Mouse (Mus musculus) left cerebral cortex, postnatal 4 days (tissue): ENCODE results near the gene Gm13278. TPM values are rescaled to one million over a fixed set of nuclear protein-coding genes. Genes with fewer than 3 reads are reported as not detected.
"Not testable (repeated sequence)": the region's sequence is repeated elsewhere in the genome, so short reads cannot be mapped to it uniquely, and the experiment has no call there.

Source experiments
- DNase-seq: peaks from one replicate; pipeline ENCODE4 v3.0.0-alpha.2; 2022
- intact Hi-C: fragments of 180-260 bp; cut with DNase I; formaldehyde crosslinking; loops from one replicate; pipeline ENCODE4 v1.15.1; 2025
- total RNA-seq, 2 experiments: library from RNA; stranded (reverse); gene quantifications; 2 replicates each; pipeline ENCODE4 v1.2.3; 2021

Gene Gm13278
- not detected for total RNA-seq

DNA sequence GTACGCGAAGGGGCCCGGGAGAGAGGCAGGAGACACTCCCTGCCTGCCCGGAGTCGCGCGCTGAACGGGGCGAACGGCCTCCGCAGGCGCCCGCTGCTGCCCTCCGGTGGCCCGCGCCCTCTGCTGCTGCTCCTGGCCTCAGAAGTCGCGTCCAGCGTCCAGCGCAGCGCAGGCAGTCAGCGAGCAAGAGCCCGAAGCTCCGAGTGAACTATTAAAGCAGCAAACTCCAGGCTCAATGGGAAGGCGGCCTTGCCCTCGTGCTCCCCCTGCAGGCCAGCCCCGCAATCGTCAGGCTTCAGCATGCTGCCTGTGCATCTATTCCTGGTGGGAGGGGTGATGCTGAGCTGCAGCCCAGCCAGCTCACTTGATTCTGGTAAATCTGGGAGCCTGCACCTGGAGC, at the start of gene Gm13278:
Gm13278 (plus strand) TSS at position 301 of the 400 bp plus-strand sequence.
- DNase-seq, intact Hi-C loops: not testable (repeated sequence)

DNA sequence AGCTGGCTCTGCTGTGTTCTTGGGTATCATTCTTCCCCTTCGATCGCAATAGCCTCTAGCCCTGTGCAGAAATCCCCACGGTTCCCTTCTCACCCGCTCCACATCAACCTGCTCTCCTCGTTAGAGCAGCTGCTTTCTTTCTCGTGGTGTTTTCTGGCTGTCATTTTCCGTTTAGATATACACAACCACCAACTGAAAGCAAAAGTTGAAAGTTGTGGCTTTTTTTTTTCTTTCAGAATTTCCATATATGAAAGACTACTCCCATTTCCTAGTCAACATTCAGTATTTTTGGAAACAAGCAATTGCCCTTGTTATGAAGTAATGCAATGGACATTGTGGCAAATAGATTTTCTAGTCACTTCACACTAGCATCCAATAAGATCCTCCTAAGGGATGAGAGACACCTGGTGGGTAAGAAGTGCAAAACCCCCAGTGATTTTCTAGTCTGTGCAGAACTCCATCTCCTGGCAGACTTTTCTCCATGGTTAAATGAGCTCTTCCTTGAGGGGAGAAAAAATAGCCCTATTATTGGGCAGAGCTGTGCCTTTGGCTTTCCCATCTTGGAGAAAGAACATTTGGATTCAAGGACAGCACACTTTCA, 48.5 kb upstream of the Gm13278 start:
- no peak for DNase-seq
- intact Hi-C loops, result no loop called here

DNA sequence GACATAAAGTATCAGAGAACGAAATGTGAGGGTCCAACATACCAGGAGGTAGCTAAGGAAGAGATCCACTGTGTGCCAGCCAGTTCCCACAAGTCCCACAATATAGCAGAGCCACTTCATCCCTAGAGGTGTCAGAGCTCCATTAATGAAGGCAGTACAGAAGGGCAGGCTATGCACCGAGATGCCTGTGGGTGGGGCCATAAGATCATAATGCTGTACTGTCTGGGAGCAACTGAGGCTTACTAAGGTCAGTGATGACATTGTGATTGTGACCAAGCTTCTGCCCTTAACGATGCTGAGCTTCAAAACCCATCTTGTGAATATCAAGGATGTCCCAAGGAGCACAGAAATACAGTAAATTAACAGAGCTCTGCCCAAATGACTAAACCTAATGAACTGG, 47.1 kb upstream of the Gm13278 start:
- intact Hi-C loops, result no loop called here
- DNase-seq, result no peak

DNA sequence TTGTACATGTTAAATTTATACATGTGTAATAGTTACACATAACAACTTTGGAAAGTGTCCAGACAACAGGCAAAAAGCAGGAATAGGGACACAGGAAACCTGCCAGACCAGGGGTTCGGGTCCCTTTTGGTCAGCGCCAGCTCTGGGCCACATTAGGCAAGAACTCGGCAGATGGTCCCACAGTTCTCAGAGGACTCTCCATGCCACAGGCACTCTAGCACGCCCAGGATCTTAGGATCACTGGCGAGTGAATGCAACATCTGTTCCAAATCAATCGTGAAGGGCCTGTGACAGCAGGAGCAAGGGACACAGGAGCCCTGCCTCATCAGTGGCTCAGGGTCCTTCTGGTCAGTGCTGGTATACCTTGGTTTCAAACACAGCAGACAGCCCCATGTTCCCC, 41.4 kb upstream of the Gm13278 start:
- no peak for DNase-seq
- intact Hi-C loops, result no loop called here

DNA sequence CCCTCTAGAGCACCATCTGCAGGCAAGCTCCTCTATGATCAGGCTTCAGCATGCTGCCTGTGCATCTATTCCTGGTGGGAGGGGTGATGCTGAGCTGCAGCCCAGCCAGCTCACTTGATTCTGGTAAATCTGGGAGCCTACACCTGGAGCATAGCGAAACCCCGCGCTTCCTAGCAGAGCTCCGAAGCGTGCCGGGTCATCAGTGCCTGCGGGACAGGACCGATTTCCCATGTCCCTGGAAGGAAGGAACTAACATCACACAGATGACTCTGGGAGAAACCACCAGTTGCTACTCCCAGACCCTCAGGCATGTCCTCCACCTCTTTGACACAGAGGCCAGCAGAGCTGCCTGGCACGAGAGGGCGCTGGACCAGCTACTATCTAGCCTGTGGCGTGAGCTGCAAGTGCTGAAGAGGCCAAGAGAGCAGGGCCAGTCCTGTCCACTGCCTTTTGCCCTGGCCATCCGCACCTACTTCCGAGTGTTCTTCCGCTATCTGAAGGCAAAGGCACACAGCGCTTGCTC, 36.5 kb upstream of the Gm13278 start, which contains the start of gene Gm13271:
Gm13271 (plus strand) TSS at position 51 of the 523 bp plus-strand sequence.
- peak; percentile 45 for DNase-seq
- intact Hi-C loops, result not testable (repeated sequence)

DNA sequence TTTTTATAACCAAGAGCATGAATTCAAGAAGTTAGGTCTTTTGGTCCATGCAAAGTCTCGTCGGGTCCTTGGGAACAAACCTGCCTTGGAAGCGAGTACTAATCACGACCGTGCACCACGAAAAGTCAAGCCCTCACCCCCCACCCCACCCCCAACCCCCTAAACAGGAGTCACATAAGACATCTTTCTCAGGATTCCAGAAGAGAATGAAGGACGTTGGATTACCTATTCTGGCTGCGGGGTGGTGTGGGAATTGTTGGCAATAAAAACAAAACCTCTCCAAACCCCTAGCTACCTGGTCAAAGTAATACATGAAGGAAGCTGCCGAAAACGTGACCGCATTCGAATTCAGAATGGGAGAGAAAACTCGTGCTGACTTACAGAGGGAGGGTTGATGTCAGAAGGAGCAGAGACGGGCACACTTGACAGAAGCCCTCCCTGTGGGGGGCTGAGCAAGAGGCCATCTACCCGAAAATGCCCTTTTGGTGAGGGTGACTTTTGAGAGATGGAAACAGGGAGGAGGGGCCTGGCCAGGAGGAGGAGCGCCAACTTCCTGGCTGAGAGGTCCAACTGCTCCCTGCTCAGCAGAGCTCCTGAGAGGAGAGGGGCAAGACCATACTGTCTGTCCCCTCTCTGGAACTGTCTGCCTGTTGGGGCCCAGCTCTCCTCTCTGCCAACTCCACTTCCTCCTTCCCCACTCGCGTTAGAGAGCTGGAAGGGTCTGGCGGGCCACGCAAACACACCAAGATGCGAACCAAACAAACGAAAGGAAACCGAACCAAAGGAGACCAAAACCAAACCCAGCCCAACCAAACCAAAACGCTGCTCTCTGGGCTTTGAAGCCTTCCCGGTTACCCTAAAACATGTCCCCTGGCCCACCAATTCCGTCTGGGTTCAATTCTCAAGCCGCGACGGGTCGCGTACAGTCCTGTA, 34.5 kb upstream of the Gm13278 start:
- DNase-seq, intact Hi-C loops: not testable (repeated sequence)

DNA sequence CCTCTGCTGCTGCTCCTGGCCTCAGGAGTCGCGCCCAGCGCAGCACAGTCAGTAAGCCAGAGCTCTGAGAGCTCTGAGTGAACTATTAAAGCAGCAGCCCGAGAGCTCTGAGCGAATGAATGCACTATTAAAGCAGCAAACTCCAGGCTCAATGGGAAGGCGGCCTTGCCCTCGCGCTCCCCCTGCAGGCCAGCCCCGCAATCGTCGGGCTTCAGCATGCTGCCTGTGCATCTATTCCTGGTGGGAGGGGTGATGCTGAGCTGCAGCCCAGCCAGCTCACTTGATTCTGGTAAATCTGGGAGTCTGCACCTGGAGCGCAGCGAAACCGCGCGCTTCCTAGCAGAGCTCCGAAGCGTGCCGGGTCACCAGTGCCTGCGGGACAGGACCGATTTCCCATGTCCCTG, 33.7 kb upstream of the Gm13278 start:
- peak; percentile 82 for DNase-seq
- intact Hi-C loops, result not testable (repeated sequence)

DNA sequence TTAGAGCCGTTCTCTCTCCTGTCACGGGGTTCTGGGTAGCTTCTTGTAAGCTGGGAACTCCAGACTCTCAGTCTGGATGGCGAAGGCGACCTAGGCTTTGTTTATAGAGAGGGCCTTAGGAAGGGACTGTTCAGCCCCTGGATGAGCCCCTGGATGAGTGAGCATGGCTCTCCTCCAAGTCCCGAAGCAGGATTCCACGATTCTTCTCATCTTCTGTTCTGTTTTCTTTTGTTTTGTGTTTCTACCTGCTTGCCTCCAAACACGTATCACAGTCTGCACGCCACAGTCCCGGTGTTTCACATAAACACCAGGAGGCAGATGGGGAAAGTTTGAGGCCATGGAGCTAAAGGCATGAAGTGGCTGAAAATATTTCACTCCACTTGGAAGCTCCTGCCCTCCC, 32.6 kb upstream of the Gm13278 start:
- intact Hi-C loops, DNase-seq: not testable (repeated sequence)

DNA sequence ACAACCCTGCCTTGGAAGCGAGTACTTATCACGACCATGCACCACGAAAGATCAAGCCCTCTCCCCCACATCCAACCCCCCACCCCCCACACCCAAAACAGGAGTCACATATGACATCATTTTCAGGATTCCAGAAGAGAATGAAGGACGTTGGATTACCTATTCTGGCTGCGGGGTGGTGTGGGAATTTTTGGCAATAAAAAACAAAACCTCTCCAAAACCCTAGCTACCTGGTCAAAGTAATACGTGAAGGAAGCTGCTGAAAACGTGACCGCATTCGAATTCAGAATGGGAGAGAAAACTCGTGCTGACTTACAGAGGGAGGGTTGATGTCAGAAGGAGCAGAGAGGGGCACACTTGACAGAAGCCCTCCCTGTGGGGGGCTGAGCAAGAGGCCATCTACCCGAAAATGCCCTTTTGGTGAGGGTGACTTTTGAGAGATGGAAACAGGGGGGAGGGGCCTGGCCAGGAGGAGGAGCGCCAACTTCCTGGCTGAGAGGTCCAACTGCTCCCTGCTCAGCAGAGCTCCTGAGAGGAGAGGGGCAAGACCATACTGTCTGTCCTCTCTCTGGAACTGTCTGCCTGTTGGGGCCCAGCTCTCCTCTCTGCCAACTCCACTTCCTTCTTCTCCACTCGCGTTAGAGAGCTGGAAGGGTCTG, 31.6 kb upstream of the Gm13278 start, which contains the start of gene Gm13283:
Gm13283 (plus strand) TSS at position 510 of the 659 bp plus-strand sequence.
- not testable (repeated sequence) for DNase-seq

DNA sequence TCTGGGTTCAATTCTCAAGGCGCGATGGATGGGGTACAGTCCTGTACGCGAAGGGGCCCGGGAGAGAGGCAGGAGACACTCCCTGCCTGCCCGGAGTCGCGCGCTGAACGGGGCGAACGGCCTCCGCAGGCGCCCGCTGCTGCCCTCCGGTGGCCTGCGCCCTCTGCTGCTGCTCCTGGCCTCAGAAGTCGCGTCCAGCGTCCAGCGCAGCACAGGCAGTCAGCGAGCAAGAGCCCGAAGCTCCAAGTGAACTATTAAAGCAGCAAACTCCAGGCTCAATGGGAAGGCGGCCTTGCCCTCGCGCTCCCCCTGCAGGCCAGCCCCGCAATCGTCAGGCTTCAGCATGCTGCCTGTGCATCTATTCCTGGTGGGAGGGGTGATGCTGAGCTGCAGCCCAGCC, 30.9 kb upstream of the Gm13278 start:
- peak; percentile 68 for DNase-seq

More for the DNA sequence above, 31.6 kb upstream of the Gm13278 start, which contains the start of gene Gm13283:
- intact Hi-C loops, result not testable (repeated sequence)

DNA sequence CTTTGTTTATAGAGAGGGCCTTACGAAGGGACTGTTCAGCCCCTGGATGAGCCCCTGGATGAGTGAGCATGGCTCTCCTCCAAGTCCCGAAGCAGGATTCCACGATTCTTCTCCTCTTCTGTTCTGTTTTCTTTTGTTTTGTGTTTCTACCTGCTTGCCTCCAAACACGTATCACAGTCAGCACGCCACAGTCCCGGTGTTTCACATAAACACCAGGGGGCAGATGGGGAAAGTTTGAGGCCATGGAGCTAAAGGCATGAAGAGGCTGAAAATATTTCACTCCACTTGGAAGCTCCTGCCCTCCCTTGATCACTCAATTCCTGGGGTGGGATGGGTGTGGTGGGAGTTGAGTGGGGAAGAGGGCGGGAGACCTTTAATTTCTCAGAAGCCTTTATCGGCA, 29.6 kb upstream of the Gm13278 start:
- intact Hi-C loops, result not testable (repeated sequence)
- peak; percentile 61 for DNase-seq

More for the DNA sequence above, 30.9 kb upstream of the Gm13278 start:
- intact Hi-C loops, result not testable (repeated sequence)

DNA sequence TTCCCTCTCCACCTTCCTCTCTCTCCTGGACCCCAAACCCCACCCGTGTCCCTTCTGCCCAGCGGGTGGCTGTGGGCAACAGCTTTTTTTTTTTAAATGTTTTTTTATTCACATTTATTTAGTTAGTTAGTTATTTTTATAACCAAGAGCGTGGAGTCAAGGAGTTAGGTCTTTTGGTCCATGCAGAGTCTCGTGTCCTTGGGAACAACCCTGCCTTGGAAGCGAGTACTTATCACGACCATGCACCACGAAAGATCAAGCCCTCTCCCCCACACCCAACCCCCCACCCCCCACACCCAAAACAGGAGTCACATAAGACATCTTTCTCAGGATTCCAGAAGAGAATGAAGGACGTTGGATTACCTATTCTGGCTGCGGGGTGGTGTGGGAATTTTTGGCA, 29.0 kb upstream of the Gm13278 start:
- DNase-seq, intact Hi-C loops: not testable (repeated sequence)

DNA sequence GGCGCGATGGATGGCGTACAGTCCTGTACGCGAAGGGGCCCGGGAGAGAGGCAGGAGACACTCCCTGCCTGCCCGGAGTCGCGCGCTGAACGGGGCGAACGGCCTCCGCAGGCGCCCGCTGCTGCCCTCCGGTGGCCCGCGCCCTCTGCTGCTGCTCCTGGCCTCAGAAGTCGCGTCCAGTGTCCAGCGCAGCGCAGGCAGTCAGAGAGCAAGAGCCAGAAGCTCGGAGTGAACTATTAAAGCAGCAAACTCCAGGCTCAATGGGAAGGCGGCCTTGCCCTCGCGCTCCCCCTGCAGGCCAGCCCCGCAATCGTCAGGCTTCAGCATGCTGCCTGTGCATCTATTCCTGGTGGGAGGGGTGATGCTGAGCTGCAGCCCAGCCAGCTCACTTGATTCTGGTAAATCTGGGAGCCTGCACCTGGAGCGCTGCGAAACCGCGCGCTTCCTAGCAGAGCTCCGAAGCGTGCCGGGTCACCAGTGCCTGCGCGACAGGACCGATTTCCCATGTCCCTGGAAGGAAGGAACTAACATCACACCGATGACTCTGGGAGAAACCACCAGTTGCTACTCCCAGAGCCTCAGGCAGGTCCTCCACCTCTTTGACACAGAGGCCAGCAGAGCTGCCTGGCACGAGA, 27.8 kb upstream of the Gm13278 start:
- intact Hi-C loops, result not testable (repeated sequence)
- DNase-seq, result peak; percentile 29

DNA sequence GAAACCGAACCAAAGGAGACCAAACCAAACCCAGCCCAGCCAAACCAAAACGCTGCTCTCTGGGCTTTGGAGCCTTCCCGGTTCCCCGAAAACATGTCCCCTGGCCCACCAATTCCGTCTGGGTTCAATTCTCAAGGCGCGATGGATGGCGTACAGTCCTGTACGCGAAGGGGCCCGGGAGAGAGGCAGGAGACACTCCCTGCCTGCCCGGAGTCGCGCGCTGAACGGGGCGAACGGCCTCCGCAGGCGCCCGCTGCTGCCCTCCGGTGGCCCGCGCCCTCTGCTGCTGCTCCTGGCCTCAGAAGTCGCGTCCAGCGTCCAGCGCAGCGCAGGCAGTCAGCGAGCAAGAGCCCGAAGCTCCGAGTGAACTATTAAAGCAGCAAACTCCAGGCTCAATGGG, 17.8 kb upstream of the Gm13278 start, which contains the start of gene Gm13290:
Gm13290 (plus strand) TSS at position 301 of the 400 bp plus-strand sequence.
- DNase-seq, intact Hi-C loops: not testable (repeated sequence)

DNA sequence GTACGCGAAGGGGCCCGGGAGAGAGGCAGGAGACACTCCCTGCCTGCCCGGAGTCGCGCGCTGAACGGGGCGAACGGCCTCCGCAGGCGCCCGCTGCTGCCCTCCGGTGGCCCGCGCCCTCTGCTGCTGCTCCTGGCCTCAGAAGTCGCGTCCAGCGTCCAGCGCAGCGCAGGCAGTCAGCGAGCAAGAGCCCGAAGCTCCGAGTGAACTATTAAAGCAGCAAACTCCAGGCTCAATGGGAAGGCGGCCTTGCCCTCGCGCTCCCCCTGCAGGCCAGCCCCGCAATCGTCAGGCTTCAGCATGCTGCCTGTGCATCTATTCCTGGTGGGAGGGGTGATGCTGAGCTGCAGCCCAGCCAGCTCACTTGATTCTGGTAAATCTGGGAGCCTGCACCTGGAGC, 14.7 kb upstream of the Gm13278 start, which contains the start of gene Gm13289:
Gm13289 (plus strand) TSS at position 301 of the 400 bp plus-strand sequence.
- intact Hi-C loops, DNase-seq: not testable (repeated sequence)

DNA sequence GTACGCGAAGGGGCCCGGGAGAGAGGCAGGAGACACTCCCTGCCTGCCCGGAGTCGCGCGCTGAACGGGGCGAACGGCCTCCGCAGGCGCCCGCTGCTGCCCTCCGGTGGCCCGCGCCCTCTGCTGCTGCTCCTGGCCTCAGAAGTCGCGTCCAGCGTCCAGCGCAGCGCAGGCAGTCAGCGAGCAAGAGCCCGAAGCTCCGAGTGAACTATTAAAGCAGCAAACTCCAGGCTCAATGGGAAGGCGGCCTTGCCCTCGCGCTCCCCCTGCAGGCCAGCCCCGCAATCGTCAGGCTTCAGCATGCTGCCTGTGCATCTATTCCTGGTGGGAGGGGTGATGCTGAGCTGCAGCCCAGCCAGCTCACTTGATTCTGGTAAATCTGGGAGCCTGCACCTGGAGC, 11.8 kb upstream of the Gm13278 start, which contains the start of gene Gm13272:
Gm13272 (plus strand) TSS at position 301 of the 400 bp plus-strand sequence.
- intact Hi-C loops, DNase-seq: not testable (repeated sequence)

DNA sequence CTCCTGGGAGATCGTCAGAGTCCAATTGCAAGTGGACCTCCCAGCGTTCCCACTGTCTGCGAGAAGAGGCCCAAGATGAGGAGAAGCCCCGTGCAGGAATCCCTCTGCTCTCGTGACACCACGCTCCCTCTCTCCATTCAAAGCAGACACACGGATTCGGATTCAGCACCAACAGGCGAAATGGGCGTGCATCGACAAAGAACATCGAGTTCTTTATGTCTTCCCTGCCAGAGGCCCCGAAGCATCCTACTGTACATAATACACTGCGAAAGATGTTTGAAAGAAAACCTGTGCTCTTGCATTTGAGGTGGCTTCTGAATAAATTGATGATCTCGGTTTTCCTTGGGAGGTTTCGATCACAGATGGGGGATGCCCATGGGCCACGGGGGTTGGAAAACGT, 11.0 kb upstream of the Gm13278 start:
- intact Hi-C loops, DNase-seq: not testable (repeated sequence)

DNA sequence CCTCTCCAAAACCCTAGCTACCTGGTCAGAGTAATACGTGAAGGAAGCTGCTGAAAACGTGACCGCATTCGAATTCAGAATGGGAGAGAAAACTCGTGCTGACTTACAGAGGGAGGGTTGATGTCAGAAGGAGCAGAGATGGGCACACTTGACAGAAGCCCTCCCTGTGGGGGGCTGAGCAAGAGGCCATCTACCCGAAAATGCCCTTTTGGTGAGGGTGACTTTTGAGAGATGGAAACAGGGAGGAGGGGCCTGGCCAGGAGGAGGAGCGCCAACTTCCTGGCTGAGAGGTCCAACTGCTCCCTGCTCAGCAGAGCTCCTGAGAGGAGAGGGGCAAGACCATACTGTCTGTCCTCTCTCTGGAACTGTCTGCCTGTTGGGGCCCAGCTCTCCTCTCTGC, 9.5 kb upstream of the Gm13278 start, which contains the start of gene Ifnz:
Ifnz (plus strand) TSS at position 301 of the 400 bp plus-strand sequence.
- intact Hi-C loops, DNase-seq: not testable (repeated sequence)

DNA sequence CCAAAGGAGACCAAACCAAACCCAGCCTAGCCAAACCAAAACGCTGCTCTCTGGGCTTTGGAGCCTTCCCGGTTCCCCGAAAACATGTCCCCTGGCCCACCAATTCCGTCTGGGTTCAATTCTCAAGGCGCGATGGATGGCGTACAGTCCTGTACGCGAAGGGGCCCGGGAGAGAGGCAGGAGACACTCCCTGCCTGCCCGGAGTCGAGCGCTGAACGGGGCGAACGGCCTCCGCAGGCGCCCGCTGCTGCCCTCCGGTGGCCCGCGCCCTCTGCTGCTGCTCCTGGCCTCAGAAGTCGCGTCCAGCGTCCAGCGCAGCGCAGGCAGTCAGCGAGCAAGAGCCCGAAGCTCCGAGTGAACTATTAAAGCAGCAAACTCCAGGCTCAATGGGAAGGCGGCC, 9.0 kb upstream of the Gm13278 start:
- DNase-seq, intact Hi-C loops: not testable (repeated sequence)

DNA sequence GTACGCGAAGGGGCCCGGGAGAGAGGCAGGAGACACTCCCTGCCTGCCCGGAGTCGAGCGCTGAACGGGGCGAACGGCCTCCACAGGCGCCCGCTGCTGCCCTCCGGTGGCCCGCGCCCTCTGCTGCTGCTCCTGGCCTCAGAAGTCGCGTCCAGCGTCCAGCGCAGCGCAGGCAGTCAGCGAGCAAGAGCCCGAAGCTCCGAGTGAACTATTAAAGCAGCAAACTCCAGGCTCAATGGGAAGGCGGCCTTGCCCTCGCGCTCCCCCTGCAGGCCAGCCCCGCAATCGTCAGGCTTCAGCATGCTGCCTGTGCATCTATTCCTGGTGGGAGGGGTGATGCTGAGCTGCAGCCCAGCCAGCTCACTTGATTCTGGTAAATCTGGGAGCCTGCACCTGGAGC, 5.9 kb upstream of the Gm13278 start, which contains the start of gene Gm13276:
Gm13276 (plus strand) TSS at position 301 of the 400 bp plus-strand sequence.
- intact Hi-C loops, DNase-seq: not testable (repeated sequence)
